Mouse (Mus musculus): ENCODE data around the gene Usp33. TPM values are rescaled to one million over a fixed set of nuclear protein-coding genes. Genes with fewer than 3 reads are reported as not detected.

Gene Usp33
- total RNA-seq, 2 experiments from 2014 or later, result 129 to 136 TPM

- Histone ChIP-seq H3K27ac (no peak overlapping the region), H3K4me3 (no peak overlapping the region)
- peak in 1 of 2 experiments; percentile 6 for DNase-seq (ENCODE audit: extremely low spot score in 1 of 2, low spot score in 2 of 2)
- TF ChIP-seq CTCF (IDR thresholded peaks at IDR 0.05), result no peak; the same call in 1 of the 2 replicates
- intact Hi-C loops (cut with DNase I), result no loop called here
Measured at GRCm38 (mm10) chr3:152320972-152321645, 25.2 kb upstream of the Usp33 start.

DNA sequence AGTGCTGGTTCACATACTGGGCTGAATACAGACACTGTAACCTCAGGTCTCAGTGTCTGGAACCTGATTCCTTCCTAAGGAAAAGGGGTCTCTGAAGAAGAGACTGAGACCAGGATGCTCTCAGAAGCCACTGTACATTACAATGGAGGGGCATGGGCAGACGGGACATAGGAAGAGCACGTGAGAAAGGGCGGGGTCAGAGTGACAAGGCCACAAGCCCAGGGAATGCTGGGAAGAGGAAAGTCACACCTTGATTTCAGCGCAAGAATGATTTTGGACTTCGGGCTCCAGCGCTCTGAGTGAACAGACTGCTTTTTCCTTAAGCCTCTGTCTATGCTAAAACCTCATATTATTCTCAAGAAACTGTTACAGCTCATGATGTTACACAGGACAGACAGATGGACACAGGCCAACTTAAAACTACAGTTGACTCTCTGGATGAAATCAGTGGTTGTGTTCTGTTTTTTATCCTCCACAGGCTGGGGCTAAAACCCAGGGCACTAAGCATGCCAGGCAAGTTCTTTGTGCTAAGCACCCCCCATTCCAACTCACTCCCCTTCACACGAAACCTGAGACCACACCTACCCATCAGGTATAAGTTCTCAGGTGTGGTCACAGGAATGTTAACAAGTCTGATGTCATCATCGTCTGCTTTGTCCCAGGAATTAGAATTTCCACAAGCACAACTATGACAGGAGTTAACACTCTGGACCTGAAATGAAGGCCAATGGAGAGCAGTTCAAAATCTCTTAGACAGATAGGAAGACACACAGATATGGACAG, 24.3 kb upstream of the Usp33 start:
- intact Hi-C loops (cut with DNase I), result no loop called here
- DNase-seq (ENCODE audit: extremely low spot score in 1 of 2, low spot score in 2 of 2), result no peak
- Histone ChIP-seq H3K27ac (no peak overlapping the region), H3K4me3 (no peak overlapping the region)
- no peak for TF ChIP-seq CTCF (IDR thresholded peaks at IDR 0.05)

- Histone ChIP-seq H3K4me3 (no peak overlapping the region), H3K27ac (no peak overlapping the region)
- intact Hi-C loops (cut with DNase I), result no loop called here
- TF ChIP-seq CTCF (IDR thresholded peaks at IDR 0.05), result no peak
- DNase-seq (ENCODE audit: extremely low spot score in 1 of 2, low spot score in 2 of 2), result no peak
Measured at GRCm38 (mm10) chr3:152332104-152332503, 14.2 kb upstream of the Usp33 start.

GRCm38 (mm10) chr3:152332545-152333300, 13.6 kb upstream of the Usp33 start:
- intact Hi-C loops (cut with DNase I), result no loop called here
- H3K4me3 ChIP-seq, result no peak overlapping the region

DNA sequence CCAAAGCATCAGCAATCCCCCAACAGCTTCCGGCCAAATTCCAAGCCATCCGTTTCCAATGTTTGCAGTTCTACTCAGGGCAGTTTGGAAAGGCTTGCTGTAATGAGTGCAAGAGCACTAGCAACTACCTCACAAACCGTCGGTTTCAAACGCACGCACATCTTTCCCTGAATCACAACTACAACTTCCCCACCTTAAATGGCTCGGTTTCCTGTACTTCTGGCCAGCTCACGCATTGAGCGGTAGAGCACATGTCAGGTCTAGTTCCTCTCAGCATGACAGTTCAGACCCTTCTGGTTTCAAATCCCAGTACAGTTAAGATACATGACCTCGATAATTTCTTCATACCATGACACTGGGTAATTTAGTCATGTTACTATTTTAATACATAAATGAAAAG, 12.6 kb upstream of the Usp33 start:
- no peak overlapping the region for H3K27ac ChIP-seq
- no peak for DNase-seq (ENCODE audit: extremely low spot score in 1 of 2, low spot score in 2 of 2)

More at GRCm38 (mm10) chr3:152332545-152333300, 13.6 kb upstream of the Usp33 start:
- H3K27ac ChIP-seq, result no peak overlapping the region
- TF ChIP-seq CTCF (IDR thresholded peaks at IDR 0.05), result no peak
- no peak for DNase-seq (ENCODE audit: extremely low spot score in 1 of 2, low spot score in 2 of 2)

DNA sequence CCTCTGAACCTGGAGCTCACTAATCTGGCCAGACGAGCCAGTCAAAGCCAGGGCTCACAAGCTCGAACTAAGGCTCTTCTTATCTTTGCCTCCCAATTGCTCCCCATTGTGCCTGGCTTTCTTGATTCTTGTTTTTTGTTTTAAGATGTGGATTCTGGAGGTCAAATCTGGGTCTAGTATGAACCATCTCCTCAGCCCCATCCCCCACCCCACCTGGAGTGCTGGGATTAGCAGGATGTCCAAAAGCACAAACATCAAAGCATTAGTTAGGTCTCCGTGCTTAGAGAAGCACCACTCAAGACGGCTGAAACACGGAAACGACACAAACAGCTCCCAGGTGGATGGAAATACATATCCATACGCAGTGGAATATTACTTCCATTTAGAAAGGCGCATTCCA, 10.2 kb upstream of the Usp33 start:
- intact Hi-C loops (cut with DNase I), result no loop called here
- no peak for TF ChIP-seq CTCF (IDR thresholded peaks at IDR 0.05)
- Histone ChIP-seq H3K4me3 (no peak overlapping the region), H3K27ac (no peak overlapping the region)
- DNase-seq (ENCODE audit: extremely low spot score in 1 of 2, low spot score in 2 of 2), result no peak

More for the DNA sequence above, 12.6 kb upstream of the Usp33 start:
- intact Hi-C loops (cut with DNase I), result no loop called here
- H3K4me3 ChIP-seq, result no peak overlapping the region
- no peak for TF ChIP-seq CTCF (IDR thresholded peaks at IDR 0.05)

GRCm38 (mm10) chr3:152339862-152340557, 6.3 kb upstream of the Usp33 start, which contains the start of gene Miga1:
TSS of gene Miga1 (minus strand) at chr3:152340407.
- DNase-seq (ENCODE audit: extremely low spot score in 1 of 2, low spot score in 2 of 2), result peak; percentile 85 to 88
- intact Hi-C loops (cut with DNase I), result no loop called here
- TF ChIP-seq CTCF (IDR thresholded peaks at IDR 0.05), result no peak

GRCm38 (mm10) chr3:152342961-152343517, 3.2 kb upstream of the Usp33 start:
- TF ChIP-seq CTCF (IDR thresholded peaks at IDR 0.05), result no peak

More at GRCm38 (mm10) chr3:152339862-152340557, 6.3 kb upstream of the Usp33 start, which contains the start of gene Miga1:
- Histone ChIP-seq H3K4me3 (peak within 1 kb of the TSS; percentile 64), H3K27ac (peak within 1 kb of the TSS; percentile 82)

DNA sequence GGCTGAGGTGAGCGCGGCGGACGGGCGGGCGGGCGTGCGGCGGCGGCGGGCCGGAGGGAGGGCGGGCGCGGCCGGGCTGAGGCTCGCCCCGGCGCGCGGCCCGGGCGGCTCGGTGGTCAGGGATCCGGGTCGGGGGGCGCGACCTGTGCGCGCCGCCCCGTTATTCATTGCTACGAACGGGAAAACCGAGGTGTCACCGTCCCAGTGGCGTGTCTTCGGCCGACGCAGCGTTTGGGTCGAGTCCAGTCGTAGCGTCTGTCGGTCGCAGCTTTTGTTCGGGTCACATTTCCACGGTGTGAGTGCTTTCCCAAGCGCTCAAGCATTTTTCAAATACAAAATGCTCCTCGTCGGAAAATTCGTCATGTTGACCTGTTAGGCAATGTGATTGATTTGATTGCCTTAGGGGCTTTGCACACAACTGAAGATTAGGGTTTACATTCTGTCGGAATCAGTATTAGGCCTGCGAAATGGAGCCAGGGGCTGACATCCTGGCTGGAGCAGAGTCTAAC, 409 bp downstream of the Usp33 start:
- Histone ChIP-seq H3K27ac (peak overlapping the region; percentile 69), H3K4me3 (peak overlapping the region; percentile 61)
- intact Hi-C loops (cut with DNase I), result no loop called here
- no peak for TF ChIP-seq CTCF (IDR thresholded peaks at IDR 0.05)
- DNase-seq (ENCODE audit: extremely low spot score in 1 of 2, low spot score in 2 of 2), result peak in 1 of 2 experiments; percentile 49

More at GRCm38 (mm10) chr3:152342961-152343517, 3.2 kb upstream of the Usp33 start:
- Histone ChIP-seq H3K27ac (no peak overlapping the region), H3K4me3 (no peak overlapping the region)
- intact Hi-C loops (cut with DNase I), result no loop called here
- DNase-seq (ENCODE audit: extremely low spot score in 1 of 2, low spot score in 2 of 2), result no peak

DNA sequence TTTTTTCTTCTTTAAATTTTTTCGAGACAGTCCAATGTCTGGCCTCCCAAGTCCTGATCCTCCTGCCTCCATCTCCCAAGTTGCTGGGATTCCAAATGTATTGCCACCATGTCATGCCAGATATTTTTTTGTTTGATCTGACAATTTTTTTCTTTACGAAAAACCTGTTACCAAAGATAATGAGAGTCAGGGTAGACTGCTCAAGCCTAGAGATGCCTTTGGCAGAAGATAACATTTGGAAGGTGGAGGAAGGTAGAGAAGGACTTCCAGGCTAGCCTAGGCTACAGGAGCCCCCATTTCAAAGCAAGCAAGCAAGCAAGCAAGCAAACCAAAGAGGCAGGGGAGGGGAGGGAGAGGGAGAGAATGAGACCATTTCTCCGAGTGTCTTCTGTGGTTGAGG, 949 bp downstream of the Usp33 start:
- no peak for TF ChIP-seq CTCF (IDR thresholded peaks at IDR 0.05)
- intact Hi-C loops (cut with DNase I), result no loop called here
- Histone ChIP-seq H3K4me3 (peak overlapping the region; percentile 61), H3K27ac (peak overlapping the region; percentile 69; the same call in 1 of the 2 replicates)
- DNase-seq (ENCODE audit: extremely low spot score in 1 of 2, low spot score in 2 of 2), result no peak
